Mouse (Mus musculus): Measurements from ENCODE around the gene Otud7a.
A peak's percentile ranks its signal among the peaks of the same experiment; 100 is the strongest.

Otud7a gene

GRCm38 (mm10) chr7:63444484-63445345 is at the start of gene Otud7a:
Gene Otud7a (plus strand): TSS chr7:63444751.
- DNase-seq (ENCODE audit: extremely low spot score, low read depth, low spot score), result no peak

- no peak for DNase-seq (ENCODE audit: extremely low spot score, low read depth, low spot score)
These were observed 38.6 kb upstream of the Otud7a start for GRCm38 (mm10) chr7:63405988-63406387.

GRCm38 (mm10) chr7:63445346-63445700 is 772 bp downstream of the Otud7a start:
- no peak for DNase-seq (ENCODE audit: extremely low spot score, low read depth, low spot score)

- no peak for DNase-seq (ENCODE audit: extremely low spot score, low read depth, low spot score)
These were observed 2.4 kb downstream of the Otud7a start for GRCm38 (mm10) chr7:63446951-63447350.

- DNase-seq (ENCODE audit: extremely low spot score, low read depth, low spot score), result no peak
These were observed 10.7 kb downstream of the Otud7a start for GRCm38 (mm10) chr7:63455228-63455627.

DNA sequence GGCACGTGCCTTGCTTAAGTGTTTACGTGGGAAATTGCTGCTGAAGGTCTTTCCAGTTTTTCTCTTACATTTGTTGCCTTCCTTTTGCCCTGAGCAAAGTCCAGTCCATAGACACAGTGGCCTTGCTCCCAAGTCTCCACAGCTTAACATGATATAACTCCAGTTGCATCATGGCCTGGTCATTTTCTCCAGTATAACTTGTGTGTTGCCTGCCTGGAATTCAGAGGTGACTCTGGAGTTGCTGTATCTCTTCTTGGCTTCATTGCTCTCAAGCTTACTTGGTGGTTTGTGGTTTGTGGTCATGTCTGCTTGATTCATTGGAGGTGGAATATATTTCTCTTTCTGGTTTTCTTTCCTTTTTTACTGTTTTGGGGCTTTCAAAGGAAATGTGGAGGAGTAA is 17.7 kb downstream of the Otud7a start:
- no peak for DNase-seq (ENCODE audit: extremely low spot score, low read depth, low spot score)

GRCm38 (mm10) chr7:63462684-63463083 is 18.1 kb downstream of the Otud7a start:
- no peak for DNase-seq (ENCODE audit: extremely low spot score, low read depth, low spot score)

- DNase-seq (ENCODE audit: extremely low spot score, low read depth, low spot score), result no peak
These were observed 22.2 kb downstream of the Otud7a start for GRCm38 (mm10) chr7:63466729-63467128.

DNA sequence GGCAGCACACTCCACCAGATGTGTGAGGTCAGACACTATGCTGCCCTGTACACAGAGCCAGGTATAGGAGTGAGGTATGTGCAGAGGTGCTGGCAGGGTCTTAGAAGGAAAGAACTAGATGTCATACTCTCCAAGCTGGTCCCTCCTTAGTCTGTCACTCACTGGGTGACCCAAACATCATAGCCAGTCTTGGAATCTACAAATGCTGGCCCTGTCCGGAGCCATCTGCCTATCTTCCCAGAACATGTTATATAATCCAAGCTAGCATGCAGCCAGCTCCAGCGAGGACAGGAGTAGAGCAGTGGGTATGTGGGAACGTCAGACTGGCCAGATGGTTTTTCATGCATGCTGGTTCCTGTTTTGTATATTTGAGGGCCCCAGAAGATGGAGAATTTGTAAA is 23.7 kb downstream of the Otud7a start:
- no peak for DNase-seq (ENCODE audit: extremely low spot score, low read depth, low spot score)

DNA sequence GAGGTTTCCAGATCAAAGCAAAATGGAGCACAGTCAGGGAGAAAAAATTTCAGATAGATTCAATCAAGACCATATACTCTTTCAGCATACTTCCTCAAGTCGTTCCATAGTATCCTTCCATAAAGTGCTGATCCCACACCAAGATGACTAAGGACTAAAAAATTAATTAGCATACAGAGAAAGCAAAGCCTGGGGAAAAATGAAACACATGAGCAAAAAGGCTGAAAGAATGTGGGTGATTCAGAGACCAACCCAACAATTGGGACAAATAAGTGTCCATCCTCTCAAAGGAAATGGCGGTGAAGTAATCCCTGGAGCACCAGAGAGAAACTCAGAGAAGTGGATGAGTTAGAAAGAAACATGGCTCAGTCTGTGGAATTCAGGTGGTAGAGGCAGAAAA is 38.5 kb downstream of the Otud7a start:
- DNase-seq (ENCODE audit: extremely low spot score, low read depth, low spot score), result no peak

DNA sequence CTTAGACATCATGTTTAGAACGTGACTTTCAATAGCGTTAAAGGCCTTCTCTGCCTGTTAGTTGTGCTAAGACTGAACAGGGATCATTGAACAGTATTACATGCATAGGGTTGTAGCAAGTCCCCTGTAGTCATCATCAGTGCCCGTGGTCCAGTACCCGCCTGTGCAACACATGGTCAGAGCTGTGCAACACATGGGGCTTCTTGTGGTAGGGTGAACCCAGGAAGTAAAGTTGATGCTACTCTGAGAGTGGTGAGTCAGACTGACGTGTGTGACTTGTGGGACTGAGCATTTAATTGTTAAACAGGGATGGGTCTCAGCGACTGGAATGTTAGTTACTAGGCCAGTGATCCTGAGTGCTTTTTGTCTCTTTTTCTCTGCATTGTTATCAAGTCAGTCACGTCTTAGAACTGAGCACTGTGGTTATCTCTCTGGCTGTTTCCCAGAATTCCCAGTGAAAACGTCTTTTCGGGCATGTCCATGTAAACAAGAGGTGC is 52.5 kb downstream of the Otud7a start:
- DNase-seq (ENCODE audit: extremely low spot score, low read depth, low spot score), result no peak

GRCm38 (mm10) chr7:63504202-63504601 is 59.7 kb downstream of the Otud7a start:
- DNase-seq (ENCODE audit: extremely low spot score, low read depth, low spot score), result peak; percentile 2

- DNase-seq (ENCODE audit: extremely low spot score, low read depth, low spot score), result no peak
These were observed 63.5 kb downstream of the Otud7a start for GRCm38 (mm10) chr7:63508079-63508478.

- DNase-seq (ENCODE audit: extremely low spot score, low read depth, low spot score), result no peak
These were observed 65.3 kb downstream of the Otud7a start for GRCm38 (mm10) chr7:63509825-63510224.

DNA sequence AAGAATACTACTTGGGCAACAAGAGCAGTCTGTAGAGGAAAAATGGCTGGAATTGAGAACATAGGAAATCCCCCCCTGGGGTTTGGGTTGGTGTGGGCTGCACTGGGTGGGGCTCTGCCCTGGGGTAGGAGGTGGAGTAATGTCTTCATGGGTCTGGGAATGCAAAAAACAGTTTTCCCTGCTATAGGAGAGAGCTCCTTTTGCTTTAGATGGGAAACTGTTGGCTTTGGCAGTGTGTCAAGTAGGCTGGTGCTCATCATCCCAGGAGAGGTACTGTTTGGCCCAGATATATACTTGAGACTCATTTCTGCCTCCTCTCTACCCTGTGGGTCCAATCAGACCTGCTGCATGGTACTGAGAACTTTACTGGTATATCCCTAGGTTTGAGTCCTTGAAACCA is 66.9 kb downstream of the Otud7a start:
- no peak for DNase-seq (ENCODE audit: extremely low spot score, low read depth, low spot score)

GRCm38 (mm10) chr7:63512561-63512960 is 68.0 kb downstream of the Otud7a start:
- no peak for DNase-seq (ENCODE audit: extremely low spot score, low read depth, low spot score)

- no peak for DNase-seq (ENCODE audit: extremely low spot score, low read depth, low spot score)
These were observed 71.8 kb downstream of the Otud7a start for GRCm38 (mm10) chr7:63516141-63516895.

DNA sequence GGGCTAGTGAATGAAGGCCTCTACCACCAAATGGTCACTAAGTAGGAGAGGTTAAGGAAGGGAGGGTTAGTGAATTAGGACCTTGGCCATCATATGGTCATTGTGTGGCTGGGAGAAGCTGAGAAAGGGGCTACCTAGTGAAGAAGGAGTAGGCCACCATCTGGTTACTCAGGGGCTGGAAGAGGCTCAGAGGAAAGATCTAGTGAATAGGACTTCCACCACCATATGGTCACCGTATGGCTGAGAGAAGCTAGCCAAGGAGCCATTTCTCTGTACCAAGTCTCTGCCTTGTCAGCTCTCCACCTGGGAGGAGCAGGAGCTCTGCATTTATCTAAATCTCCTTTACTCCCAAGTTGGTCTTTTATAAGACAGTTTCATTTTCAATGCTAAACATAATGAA is 75.7 kb downstream of the Otud7a start:
- DNase-seq (ENCODE audit: extremely low spot score, low read depth, low spot score), result no peak

DNA sequence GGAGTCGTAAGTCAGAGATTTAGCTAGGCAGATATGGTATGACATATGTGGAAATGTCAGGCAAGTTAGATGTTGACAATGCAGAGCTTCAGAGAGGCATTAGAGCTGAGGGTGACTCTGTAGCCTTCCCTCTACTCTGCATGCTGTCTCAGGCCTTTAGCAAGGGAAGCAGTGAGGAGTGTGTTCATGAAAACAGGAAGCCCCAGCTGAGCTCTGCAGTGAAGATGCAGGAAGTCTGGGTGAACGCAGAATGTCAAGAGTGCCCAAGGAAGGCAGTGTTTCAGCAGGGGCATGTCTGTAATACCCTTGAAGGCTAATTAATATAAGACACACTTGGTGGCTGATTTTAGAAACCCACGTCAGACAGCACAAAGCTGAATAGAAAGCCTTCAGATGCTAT is 77.9 kb downstream of the Otud7a start:
- DNase-seq (ENCODE audit: extremely low spot score, low read depth, low spot score), result no peak

GRCm38 (mm10) chr7:63523051-63523450 is 78.5 kb downstream of the Otud7a start:
- no peak for DNase-seq (ENCODE audit: extremely low spot score, low read depth, low spot score)

GRCm38 (mm10) chr7:63540293-63540692 is 95.7 kb downstream of the Otud7a start:
- no peak for DNase-seq (ENCODE audit: extremely low spot score, low read depth, low spot score)

DNA sequence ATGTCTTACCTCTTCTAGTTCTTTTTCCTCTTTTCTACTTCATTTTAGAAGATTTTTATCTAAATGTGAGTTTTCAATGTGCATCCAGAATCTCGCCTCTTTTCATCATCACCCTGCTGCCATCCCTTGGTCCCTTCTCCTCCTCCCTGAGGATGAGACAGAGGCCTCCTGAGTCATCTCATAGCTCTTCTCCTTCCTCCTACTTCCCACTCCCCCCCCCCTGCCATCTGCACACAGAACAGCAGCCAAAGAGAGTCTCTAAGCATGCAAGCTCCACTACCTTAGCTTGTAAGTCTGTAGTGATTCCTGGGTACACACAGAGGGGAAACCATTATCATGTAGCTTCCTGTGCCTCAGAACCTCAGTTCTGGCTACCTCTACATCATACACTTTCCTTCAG is 109.9 kb downstream of the Otud7a start:
- DNase-seq (ENCODE audit: extremely low spot score, low read depth, low spot score), result no peak

All from hindlimb bud, embryonic 11.5 days (tissue).